In the genomic region with DNA sequence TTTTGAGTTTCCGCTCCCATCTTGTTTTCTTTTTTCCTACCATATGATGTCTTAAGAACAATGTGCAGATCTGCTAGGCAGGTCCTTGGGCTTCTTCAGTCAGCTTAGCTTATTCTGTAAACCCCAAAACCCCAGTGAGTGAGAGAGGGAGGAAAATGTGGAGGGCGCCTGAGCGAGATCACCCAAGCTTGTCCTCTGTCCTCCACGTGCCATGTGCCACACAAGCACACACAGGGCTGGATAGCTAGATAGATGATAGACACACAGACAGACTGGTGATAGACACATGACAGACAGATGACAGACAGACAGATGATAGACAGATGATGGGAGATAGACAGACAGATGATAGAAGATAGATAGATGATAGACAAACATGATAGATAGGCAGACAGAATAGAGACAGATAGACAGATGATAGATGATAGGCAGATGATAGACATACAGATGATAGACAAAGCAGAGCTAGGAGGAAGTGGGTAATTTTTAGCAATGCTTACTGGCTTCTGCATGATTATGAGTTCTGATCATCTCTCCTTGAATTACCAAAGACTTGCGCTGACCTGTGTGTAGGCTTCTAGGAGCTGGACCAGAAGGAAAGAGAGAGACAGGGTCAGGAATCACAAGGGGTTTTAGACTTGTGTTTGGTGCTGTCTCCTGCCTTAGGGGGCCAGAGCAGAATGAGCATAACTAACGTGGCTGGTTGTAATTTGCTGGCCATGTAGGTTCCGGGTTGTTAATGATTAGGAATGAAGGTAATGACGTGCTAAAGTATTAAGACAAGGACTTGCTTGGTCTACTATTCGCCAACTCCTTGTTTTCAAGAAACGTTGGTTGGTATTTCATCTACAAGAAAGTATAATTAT, we compare ENCODE assay signal across 14 mouse cellular contexts. TPM values are rescaled to one million over a fixed set of nuclear protein-coding genes. Genes with fewer than 3 reads are reported as not detected.
DNase-seq lines count a peak whose midpoint lies in the region; ATAC-seq lines count a peak whose summit lies in the region.
"Had no signal": no experiment of that assay in that cellular context is flagged by ENCODE, and none has a peak within 500 bp of the region (broad histone marks: within the 10 kb centered on the region; RNA-seq: fewer than 3 reads in every experiment).

No protein-coding gene starts in this region.

- peaks cover 7% of the 10 kb centered on the region; the same call in 1 of the 2 replicates for H3K36me3 ChIP-seq in forebrain, embryonic 13.5 days (ENCODE audit: poor library complexity, severe bottlenecking)
- H3K36me3 ChIP-seq in forebrain, embryonic 12.5 days (replicated peaks), result peaks cover 13% of the 10 kb centered on the region; the same call in 1 of the 2 replicates
- no peaks in the 10 kb centered on the region for H3K36me3 ChIP-seq in kidney, embryonic 14.5 days (ENCODE audit: control insufficient read depth, insufficient read depth, low read length)
- H3K36me3 ChIP-seq in kidney, embryonic 16.5 days (ENCODE audit: insufficient read depth, low read length), result no peaks in the 10 kb centered on the region
- H3K36me3 ChIP-seq: limb, embryonic 12.5 days had no signal

- no peak overlapping the region for H3K4me2 ChIP-seq in forebrain, embryonic 13.5 days
- no peak overlapping the region for H3K4me2 ChIP-seq in forebrain, embryonic 12.5 days
- no peak overlapping the region for H3K4me2 ChIP-seq in kidney, embryonic 14.5 days (replicated peaks; ENCODE audit: low read depth, low read length)
- no peak overlapping the region for H3K4me2 ChIP-seq in kidney, embryonic 16.5 days (replicated peaks; ENCODE audit: low read depth, low read length)
- H3K4me2 ChIP-seq: limb, embryonic 12.5 days had no signal

- H3K4me1 ChIP-seq in forebrain, embryonic 13.5 days, result peaks cover 50% of the 10 kb centered on the region
- peaks cover 28% of the 10 kb centered on the region for H3K4me1 ChIP-seq in forebrain, embryonic 12.5 days
- H3K4me1 ChIP-seq in kidney, embryonic 14.5 days (ENCODE audit: control insufficient read depth, insufficient read depth, low read length), result peaks cover 62% of the 10 kb centered on the region
- peaks cover 64% of the 10 kb centered on the region for H3K4me1 ChIP-seq in kidney, embryonic 16.5 days (ENCODE audit: insufficient read depth, low read length)

- H3K27me3 ChIP-seq in forebrain, embryonic 13.5 days, result no peaks in the 10 kb centered on the region
- no peaks in the 10 kb centered on the region for H3K27me3 ChIP-seq in forebrain, embryonic 12.5 days
- H3K27me3 ChIP-seq in kidney, embryonic 14.5 days (ENCODE audit: control insufficient read depth, insufficient read depth, low read length), result no peaks in the 10 kb centered on the region
- no peaks in the 10 kb centered on the region for H3K27me3 ChIP-seq in kidney, embryonic 16.5 days (ENCODE audit: insufficient read depth, low read length)
- H3K27me3 ChIP-seq: limb, embryonic 12.5 days had no signal

- no peak overlapping the region for H3K9ac ChIP-seq in forebrain, embryonic 13.5 days
- no peak overlapping the region for H3K9ac ChIP-seq in forebrain, embryonic 12.5 days
- no peak overlapping the region for H3K9ac ChIP-seq in kidney, embryonic 14.5 days (ENCODE audit: low read depth, low read length)
- no peak overlapping the region for H3K9ac ChIP-seq in kidney, embryonic 16.5 days (replicated peaks; ENCODE audit: low read length)
- H3K9ac ChIP-seq: limb, embryonic 12.5 days had no signal

- WGBS in forebrain, embryonic 13.5 days, result 47% methylated on average over 10 of the region's 10 CpGs
- 44% methylated on average over 10 of the region's 10 CpGs for WGBS in forebrain, embryonic 12.5 days
- WGBS in kidney, embryonic 14.5 days, result 49% methylated on average over 10 of the region's 10 CpGs
- 45% methylated on average over 10 of the region's 10 CpGs for WGBS in kidney, embryonic 16.5 days

- ATAC-seq in forebrain, embryonic 13.5 days, result 0 out of 2 replicates have a peak, but pooled peaks have one; percentile 11
- ATAC-seq in forebrain, embryonic 12.5 days (ENCODE audit: low FRiP score), result no peak
- ATAC-seq in kidney, embryonic 14.5 days (ENCODE audit: low FRiP score, low TSS enrichment), result no peak
- peak; percentile 69 for ATAC-seq in CD4-positive, CD25-positive, alpha-beta regulatory T cell, adult 4 months
- peak; percentile 40; the same call in 1 of the 2 replicates for ATAC-seq in kidney, embryonic 16.5 days (ENCODE audit: low FRiP score, low TSS enrichment)
- ATAC-seq in erythroblast, adult 5-6 weeks (replicated peaks; ENCODE audit: low FRiP score, poor library complexity, severe bottlenecking), result no peak
- ATAC-seq: hindbrain, embryonic 16.5 days had no signal

- no peak overlapping the region for H3K27ac ChIP-seq in forebrain, embryonic 13.5 days
- H3K27ac ChIP-seq in forebrain, embryonic 12.5 days, result no peak overlapping the region
- peak overlapping the region; percentile 30; the same call in 1 of the 2 replicates for H3K27ac ChIP-seq in kidney, embryonic 14.5 days (ENCODE audit: low read depth, low read length)
- H3K27ac ChIP-seq in kidney, embryonic 16.5 days (ENCODE audit: low read length), result peak overlapping the region; percentile 83

- DNase-seq in kidney, postnatal 10 days, result no peak
- no peak for DNase-seq in layer of hippocampus, adult 18-20 months (ENCODE audit: low spot score in 2 of 2)
- DNase-seq: cerebellum, adult 9-11 months; heart, adult 11 months; lung, adult 2 months had no signal

- H3K4me3 ChIP-seq in forebrain, embryonic 13.5 days, result no peak overlapping the region
- H3K4me3 ChIP-seq in forebrain, embryonic 12.5 days (replicated peaks), result no peak overlapping the region
- no peak overlapping the region for H3K4me3 ChIP-seq in kidney, embryonic 14.5 days (ENCODE audit: low read length)
- no peak overlapping the region for H3K4me3 ChIP-seq in kidney, embryonic 16.5 days (ENCODE audit: low read length)
- H3K4me3 ChIP-seq: erythroblast, embryonic 14.5 days; limb, embryonic 12.5 days had no signal

- H3K9me3 ChIP-seq in forebrain, embryonic 13.5 days (replicated peaks), result no peaks in the 10 kb centered on the region
- H3K9me3 ChIP-seq in forebrain, embryonic 12.5 days, result no peaks in the 10 kb centered on the region
- H3K9me3 ChIP-seq in kidney, embryonic 14.5 days (ENCODE audit: control insufficient read depth, low read length), result no peaks in the 10 kb centered on the region
- no peaks in the 10 kb centered on the region for H3K9me3 ChIP-seq in kidney, embryonic 16.5 days (ENCODE audit: low read length)
- H3K9me3 ChIP-seq: limb, embryonic 12.5 days had no signal

RNA-seq across cellular contexts. Expression of gene Sh3rf1, which starts 58.9 kb away (rescaled TPM):
- 31.4 and 34.5 TPM in 2 replicates for polyA plus RNA-seq in forebrain, embryonic 13.5 days (2015; fragmentation: Nextera tagmentation; extraction: Ambion mirVana)
- 30.2 and 31.3 TPM in 2 replicates for polyA plus RNA-seq in forebrain, embryonic 12.5 days (2016; fragmentation: Nextera tagmentation; extraction: Ambion mirVana)
- 19.7 and 25.9 TPM in 2 replicates for polyA plus RNA-seq in kidney, embryonic 14.5 days (2014; fragmentation: Nextera tagmentation; extraction: Ambion mirVana)
- polyA plus RNA-seq in CD4-positive, CD25-positive, alpha-beta regulatory T cell, adult 4 months (2017; shearing (Covaris generic)), result 1 to 10 TPM; 7.4 to 8.0 TPM
- polyA plus RNA-seq in kidney, embryonic 16.5 days (2015; fragmentation: Nextera tagmentation; extraction: Ambion mirVana), result 23.3 and 26.7 TPM in 2 replicates
- total RNA-seq in erythroblast, adult 5-6 weeks (2015; ENCODE audit: low replicate concordance), result 0.19 TPM in 1 of 2 replicates, not detected in the other
- 0.28 and 0.43 TPM in 2 replicates for total RNA-seq in erythroblast, adult 5-6 weeks (2017; ENCODE audit: low replicate concordance)
- 10 to 100 TPM; 64.7 to 72.7 TPM for total RNA-seq in layer of hippocampus, adult 18-20 months (2021)

Comparison
In these comparisons a context has a peak if more than half of its experiments do, and no peak if none do; other contexts are left out.
1. ATAC-seq: peak in forebrain, embryonic 13.5 days (single experiment), CD4-positive, CD25-positive, alpha-beta regulatory T cell, adult 4 months (single experiment) and kidney, embryonic 16.5 days (single experiment); none in forebrain, embryonic 12.5 days (single experiment), kidney, embryonic 14.5 days (single experiment) and erythroblast, adult 5-6 weeks (single experiment).
2. H3K27ac ChIP-seq: peak in kidney, embryonic 14.5 days (single experiment) and kidney, embryonic 16.5 days (single experiment); none in forebrain, embryonic 13.5 days (single experiment) and forebrain, embryonic 12.5 days (single experiment).